Mouse (Mus musculus) bone marrow macrophage, adult 2 months (primary cell): Measurements from ENCODE around the gene Khdrbs1. TPM values are rescaled to one million over a fixed set of nuclear protein-coding genes. Genes with fewer than 3 reads are reported as not detected.

Experiments used
- H3K27ac ChIP-seq: 2 replicates; pipeline ENCODE4 v1.5.1; 2012; ENCODE audit warnings: low read depth, low read length; ENCODE audit not compliant: insufficient read depth
- H3K4me1 ChIP-seq: 2 replicates; pipeline ENCODE4 v1.6.1; 2012; ENCODE audit warnings: low read length; ENCODE audit not compliant: control insufficient read depth, insufficient read depth
- H3K4me3 ChIP-seq: 2 replicates; pipeline ENCODE4 v1.5.1; 2012; ENCODE audit warnings: mild to moderate bottlenecking, low read length, moderate library complexity; ENCODE audit not compliant: insufficient read depth
- CTCF ChIP-seq: IDR thresholded peaks from 2 replicates; pipeline ENCODE4 v1.5.1; 2012; ENCODE audit warnings: low read depth, mild to moderate bottlenecking, low read length, moderate library complexity
- POLR2A ChIP-seq: IDR thresholded peaks from 2 replicates; pipeline ENCODE4 v1.6.1; 2012; ENCODE audit warnings: mild to moderate bottlenecking, low read depth, low read length, borderline replicate concordance
- polyA plus RNA-seq: library from polyadenylated mRNA; stranded (reverse); fragments of >200 nt; gene quantifications from 2 replicates; pipeline ENCODE4 v1.2.4, GENCODE M21; 2012; ENCODE audit not compliant: missing spikeins, insufficient read depth, insufficient read length

Khdrbs1 gene
- 67.0 and 67.1 TPM in 2 replicates for polyA plus RNA-seq

GRCm38 (mm10) chr4:129742232-129743009, at the start of gene Khdrbs1:
Gene Khdrbs1 (minus strand): TSS chr4:129742303.
- H3K4me1 ChIP-seq = peaks cover 24% of the 10 kb centered on the region
- peak within 1 kb of the TSS; percentile 96 for H3K27ac ChIP-seq
- TF ChIP-seq POLR2A (no peak), CTCF (no peak)
- peak within 1 kb of the TSS; percentile 87 for H3K4me3 ChIP-seq

DNA sequence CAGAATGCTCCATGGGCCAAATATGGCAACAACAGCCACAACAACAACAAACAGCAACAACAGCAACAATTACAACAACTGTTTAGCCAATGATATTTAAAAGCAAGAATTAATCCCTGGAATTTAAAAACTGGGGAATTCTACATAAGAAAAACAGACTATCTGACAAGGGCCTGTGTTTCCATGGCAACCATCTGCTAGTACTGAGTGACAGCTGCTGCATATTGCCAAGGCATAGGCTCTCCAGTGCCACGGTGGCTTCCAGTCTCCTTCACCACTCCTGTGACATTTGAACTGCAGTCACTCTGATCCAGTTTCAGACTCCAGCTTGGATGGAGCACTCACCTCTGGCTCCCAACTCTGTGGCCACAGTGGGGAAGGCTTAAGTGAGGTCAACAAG, 49.3 kb upstream of the Khdrbs1 start:
- peak overlapping the region; percentile 34; the same call in 1 of the 2 replicates for H3K27ac ChIP-seq
- TF ChIP-seq CTCF = no peak
- TF ChIP-seq POLR2A = no peak
- H3K4me1 ChIP-seq = peaks cover 70% of the 10 kb centered on the region
- no peak overlapping the region for H3K4me3 ChIP-seq

DNA sequence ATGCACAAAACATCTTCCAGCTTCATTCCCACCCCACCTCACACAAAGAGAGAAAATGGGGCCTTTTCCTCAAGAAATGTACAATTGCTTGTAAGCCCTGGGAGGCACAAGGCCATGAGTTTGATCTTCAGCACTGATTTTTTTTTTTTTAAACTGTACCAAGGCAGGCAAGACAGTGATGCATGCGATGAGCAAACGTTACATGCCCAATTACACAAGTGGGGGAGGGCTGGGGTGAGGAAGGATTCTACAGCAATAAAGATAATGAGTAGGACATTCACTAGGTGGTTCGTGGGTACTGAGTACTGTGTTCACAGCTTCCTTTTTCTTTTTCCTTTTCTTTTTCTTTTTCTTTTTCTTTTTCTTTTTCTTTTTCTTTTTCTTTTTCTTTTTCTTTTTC, 48.4 kb upstream of the Khdrbs1 start:
- Histone ChIP-seq H3K27ac (peak overlapping the region; percentile 92), H3K4me3 (no peak overlapping the region), H3K4me1 (peaks cover 63% of the 10 kb centered on the region)
- TF ChIP-seq CTCF (no peak), POLR2A (no peak)

- TF ChIP-seq POLR2A = no peak
- TF ChIP-seq CTCF = no peak
- Histone ChIP-seq H3K4me1 (peaks cover 55% of the 10 kb centered on the region), H3K4me3 (no peak overlapping the region), H3K27ac (peak overlapping the region; percentile 92)
Observed at GRCm38 (mm10) chr4:129789635-129790034, 47.5 kb upstream of the Khdrbs1 start.

DNA sequence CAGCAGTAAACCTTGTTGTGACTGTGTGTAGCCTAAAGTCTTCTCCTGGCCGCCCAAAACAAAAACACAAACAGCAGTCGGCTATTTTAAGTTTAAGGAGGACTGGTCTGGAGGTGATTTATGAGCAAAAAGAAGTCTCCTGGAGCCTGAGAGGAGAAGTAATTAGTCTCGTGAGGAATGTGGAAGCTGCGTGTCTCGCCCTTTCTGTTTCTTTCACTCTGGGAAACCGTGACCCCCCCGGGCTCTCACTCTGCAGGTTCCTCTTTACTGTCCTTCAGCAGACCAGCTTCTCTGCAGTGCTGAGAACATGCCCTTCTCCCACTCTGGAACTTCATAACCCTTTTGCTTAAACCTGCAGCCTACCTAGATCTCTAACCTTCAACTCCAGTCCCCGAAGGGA, 46.6 kb upstream of the Khdrbs1 start:
- peak overlapping the region; percentile 100 for H3K27ac ChIP-seq
- TF ChIP-seq POLR2A = no peak
- no peak for TF ChIP-seq CTCF
- peaks cover 46% of the 10 kb centered on the region for H3K4me1 ChIP-seq
- peak overlapping the region; percentile 34 for H3K4me3 ChIP-seq

DNA sequence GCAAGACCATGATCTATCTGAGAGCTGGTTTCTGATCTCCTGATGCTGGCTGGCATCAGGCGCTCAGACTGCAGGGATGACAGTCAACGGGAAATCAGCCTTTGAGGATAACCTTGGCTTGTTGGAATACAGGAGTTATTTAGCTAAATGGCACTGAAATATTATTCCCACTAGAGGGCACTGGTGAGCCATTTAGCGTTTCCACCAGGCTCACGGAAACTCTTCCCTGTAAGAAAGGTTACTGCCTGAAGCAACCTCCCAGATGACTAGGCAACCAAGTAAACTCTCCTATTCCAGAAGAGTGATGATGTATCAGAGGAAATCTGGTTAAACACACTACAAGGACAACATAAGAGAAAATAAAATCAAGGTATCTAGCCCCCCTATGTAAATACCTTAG, 43.1 kb upstream of the Khdrbs1 start:
- H3K27ac ChIP-seq = no peak overlapping the region
- H3K4me1 ChIP-seq = peaks cover 35% of the 10 kb centered on the region
- no peak overlapping the region for H3K4me3 ChIP-seq
- TF ChIP-seq CTCF = no peak; the same call in 1 of the 2 replicates
- TF ChIP-seq POLR2A = no peak

- no peak for TF ChIP-seq POLR2A
- TF ChIP-seq CTCF = no peak
Observed at GRCm38 (mm10) chr4:129783506-129783905, 41.4 kb upstream of the Khdrbs1 start.

GRCm38 (mm10) chr4:129782857-129783331, 40.8 kb upstream of the Khdrbs1 start:
- Histone ChIP-seq H3K4me1 (peaks cover 27% of the 10 kb centered on the region), H3K27ac (peak overlapping the region; percentile 94), H3K4me3 (peak overlapping the region; percentile 15)
- TF ChIP-seq CTCF (no peak), POLR2A (no peak)

More at GRCm38 (mm10) chr4:129783506-129783905, 41.4 kb upstream of the Khdrbs1 start:
- Histone ChIP-seq H3K27ac (peak overlapping the region; percentile 94), H3K4me3 (no peak overlapping the region), H3K4me1 (peaks cover 32% of the 10 kb centered on the region)

GRCm38 (mm10) chr4:129781881-129782675, 40.0 kb upstream of the Khdrbs1 start:
- Histone ChIP-seq H3K4me1 (peaks cover 27% of the 10 kb centered on the region), H3K27ac (peak overlapping the region; percentile 94), H3K4me3 (peak overlapping the region; percentile 19)
- TF ChIP-seq CTCF (no peak), POLR2A (no peak)
